Mouse (Mus musculus): Measurements from ENCODE around the gene Tnr. TPM values are rescaled to one million over a fixed set of nuclear protein-coding genes. Genes with fewer than 3 reads are reported as not detected.

Gene Tnr
- total and polyA plus RNA-seq, 3 experiments, result not detected

DNA sequence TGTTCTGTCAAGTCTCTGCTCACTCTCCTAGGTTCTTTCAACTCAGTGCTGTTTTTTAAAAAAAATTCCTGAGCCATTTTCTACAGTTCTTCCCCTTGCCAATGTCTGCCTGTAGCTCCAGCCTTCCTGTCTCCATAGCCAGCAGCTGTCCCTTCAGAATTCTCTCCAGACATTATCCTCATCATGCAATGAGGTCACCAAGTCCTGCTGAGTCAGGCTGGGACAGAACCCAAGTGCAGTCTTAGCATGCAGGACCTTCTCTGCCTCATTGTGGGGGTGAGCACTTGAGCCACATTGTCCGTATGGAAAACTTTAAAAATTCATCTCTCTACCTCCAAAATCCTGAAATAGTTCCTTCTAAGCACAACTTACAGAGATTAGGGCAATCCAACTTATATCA lies 4.4 kb upstream of the Tnr start:
- in situ Hi-C loops (cut with MboI; ENCODE audit: low pct_ligation_motif_present, low pct_unique_long_range_greater_than_20kb, low sequenced_read_pairs), result no loop called here
- no peak for TF ChIP-seq PAX5 (IDR thresholded peaks at IDR 0.05; ENCODE audit: low read length)
- no peak for TF ChIP-seq GABPA (IDR thresholded peaks at IDR 0.05; ENCODE audit: insufficient replicate concordance, low read depth, low read length)
- no peak for TF ChIP-seq NELFE (IDR thresholded peaks at IDR 0.05; ENCODE audit: low read depth, low read length)
- no peak for TF ChIP-seq USF2 (conservative IDR thresholded peaks at IDR 0.05; ENCODE audit: low read depth, low read length)
- TF ChIP-seq USF1 (IDR thresholded peaks at IDR 0.05; ENCODE audit: low read depth, low read length), result no peak
- TF ChIP-seq TBP (conservative IDR thresholded peaks at IDR 0.05; ENCODE audit: low read depth, low read length), result no peak
- no peak for TF ChIP-seq HCFC1 (IDR thresholded peaks at IDR 0.05; ENCODE audit: low read depth, low read length)
- TF ChIP-seq ZC3H11A (IDR thresholded peaks at IDR 0.05; ENCODE audit: low read depth, low read length), result no peak
- TF ChIP-seq MAFK (IDR thresholded peaks at IDR 0.05; ENCODE audit: insufficient replicate concordance, low read length), result no peak
- TF ChIP-seq ZNF384 (IDR thresholded peaks at IDR 0.05; ENCODE audit: low read depth, low read length), result no peak
- no peak for TF ChIP-seq CHD1 (IDR thresholded peaks at IDR 0.05; ENCODE audit: low read depth, low read length)
- TF ChIP-seq MAZ (IDR thresholded peaks at IDR 0.05; ENCODE audit: low read depth, low read length), result no peak
- TF ChIP-seq ETS1 (conservative IDR thresholded peaks at IDR 0.05; ENCODE audit: low read depth, low read length), result no peak
- no peak for TF ChIP-seq MYC (IDR thresholded peaks at IDR 0.05; ENCODE audit: low read depth, low read length)
- no peak for TF ChIP-seq KAT2A (IDR thresholded peaks at IDR 0.05; ENCODE audit: insufficient replicate concordance, low read length)
- TF ChIP-seq MXI1 (IDR thresholded peaks at IDR 0.05; ENCODE audit: low read depth, low read length), result no peak
- no peak for TF ChIP-seq SIN3A (IDR thresholded peaks at IDR 0.05; ENCODE audit: low read length)
- TF ChIP-seq NRF1 (IDR thresholded peaks at IDR 0.05; ENCODE audit: low read depth, low read length), result no peak
- TF ChIP-seq ZMIZ1 (IDR thresholded peaks at IDR 0.05; ENCODE audit: low read depth, low read length), result no peak
- Histone ChIP-seq H3K4me2 (ENCODE audit: insufficient read depth, low read depth, poor library complexity, severe bottlenecking) (no peak overlapping the region), H3K9me3 (replicated peaks; ENCODE audit: low read length) (peaks cover 5% of the 10 kb centered on the region), H3K27ac (ENCODE audit: insufficient read depth, low read depth) (no peak overlapping the region), H3K4me1 (ENCODE audit: control insufficient read depth in 1 of 2, insufficient read depth in 2 of 2) (peaks cover 0 to 12% of the 10 kb centered on the region in 2 experiments; a peak in 2 of 4 replicates), H3K9ac (ENCODE audit: insufficient read depth, low read depth) (no peak overlapping the region), H3K27me3 (replicated peaks) (peaks cover 65% of the 10 kb centered on the region), H3K36me3 (replicated peaks in 1 of 2; ENCODE audit: control insufficient read depth in 1 of 2, insufficient read depth in 1 of 2, low read length in 1 of 2) (no peaks in the 10 kb centered on the region), H3K79me2 (replicated peaks; ENCODE audit: control insufficient read depth, extremely low read depth, insufficient read depth, poor library complexity, severe bottlenecking) (no peaks in the 10 kb centered on the region), H3K4me3 (replicated peaks in 1 of 3; ENCODE audit: low read depth in 2 of 3, low read length in 2 of 3, poor library complexity in 1 of 3) (no peak overlapping the region)
- dilution Hi-C loops (cut with MboI; ENCODE audit: extremely low pct_ligation_motif_present, extremely low pct_unique_long_range_greater_than_20kb, low sequenced_read_pairs), result no loop called here
- DNase-seq (ENCODE audit: extremely low read depth), result no peak

DNA sequence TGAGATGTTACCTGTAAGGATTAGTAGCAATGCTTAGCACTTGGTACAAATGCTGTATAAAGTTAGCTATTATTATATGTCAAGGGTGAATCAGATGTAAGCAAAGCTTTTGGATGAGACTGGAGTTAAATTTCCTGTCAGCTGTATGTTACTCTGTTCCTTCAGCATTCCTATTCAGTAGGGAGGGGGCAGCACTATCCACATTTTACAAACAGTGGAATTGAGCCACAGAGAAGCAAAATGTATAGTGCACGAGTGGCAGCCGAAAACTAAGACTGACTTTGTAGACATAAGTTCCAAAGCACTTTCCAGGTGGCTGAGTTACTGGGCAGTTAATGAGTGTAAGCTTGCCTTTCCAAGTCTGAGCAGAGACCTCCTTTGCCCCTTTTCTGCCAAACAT lies 500 bp upstream of the Tnr start:
- no peak for DNase-seq (ENCODE audit: extremely low read depth)
- H3K9me3 ChIP-seq (replicated peaks; ENCODE audit: low read length), result peaks cover 3% of the 10 kb centered on the region
- no peak overlapping the region for H3K4me2 ChIP-seq (ENCODE audit: insufficient read depth, low read depth, poor library complexity, severe bottlenecking)
- in situ Hi-C loops (cut with MboI; ENCODE audit: low pct_ligation_motif_present, low pct_unique_long_range_greater_than_20kb, low sequenced_read_pairs) (no loop called here), dilution Hi-C loops (cut with MboI; ENCODE audit: extremely low pct_ligation_motif_present, extremely low pct_unique_long_range_greater_than_20kb, low sequenced_read_pairs) (no loop called here)
- TF ChIP-seq NELFE (IDR thresholded peaks at IDR 0.05; ENCODE audit: low read depth, low read length), result no peak
- peaks cover 77% of the 10 kb centered on the region for H3K27me3 ChIP-seq (replicated peaks)
- no peak overlapping the region for H3K4me3 ChIP-seq (replicated peaks in 1 of 3; ENCODE audit: low read depth in 2 of 3, low read length in 2 of 3, poor library complexity in 1 of 3)
- no peaks in the 10 kb centered on the region for H3K36me3 ChIP-seq (replicated peaks in 1 of 2; ENCODE audit: control insufficient read depth in 1 of 2, insufficient read depth in 1 of 2, low read length in 1 of 2)
- no peaks in the 10 kb centered on the region for H3K79me2 ChIP-seq (replicated peaks; ENCODE audit: control insufficient read depth, extremely low read depth, insufficient read depth, poor library complexity, severe bottlenecking)
- no peak overlapping the region for H3K9ac ChIP-seq (ENCODE audit: insufficient read depth, low read depth)
- no peaks in the 10 kb centered on the region for H3K4me1 ChIP-seq (ENCODE audit: control insufficient read depth in 1 of 2, insufficient read depth in 2 of 2)
- no peak overlapping the region for H3K27ac ChIP-seq (ENCODE audit: insufficient read depth, low read depth)

Data from CH12.LX (cell line).